Mouse (Mus musculus): ENCODE data around the gene Rrbp1. TPM values are rescaled to one million over a fixed set of nuclear protein-coding genes. Genes with fewer than 3 reads are reported as not detected.

The Rrbp1 gene
- total and polyA plus RNA-seq, 2 experiments from 2014 or later, result 29.9 to 34.4 TPM

- Histone ChIP-seq H3K9ac (replicated peaks; ENCODE audit: low read length) (no peak overlapping the region), H3K27me3 (ENCODE audit: insufficient read depth, low read length) (no peaks in the 10 kb centered on the region), H3K4me1 (ENCODE audit: insufficient read depth, low read length) (no peaks in the 10 kb centered on the region; the same call in 1 of the 2 replicates), H3K36me3 (ENCODE audit: insufficient read depth, low read length) (no peaks in the 10 kb centered on the region), H3K4me2 (ENCODE audit: low read depth, low read length) (no peak overlapping the region), H3K9me3 (ENCODE audit: low read length) (peaks cover 4% of the 10 kb centered on the region; the same call in 1 of the 2 replicates), H3K27ac (peak overlapping the region; percentile 51; the same call in 1 of the 2 replicates), H3K4me3 (ENCODE audit: low read length) (no peak overlapping the region)
- peak; percentile 33 for TF ChIP-seq CTCF (IDR thresholded peaks at IDR 0.05; ENCODE audit: low read depth)
- DNase-seq (ENCODE audit: low spot score) (peak; percentile 34), ATAC-seq (peak; percentile 76)
- WGBS, result 65% methylated on average over 5 of the region's 5 CpGs
These were observed 34.9 kb upstream of the Rrbp1 start for GRCm38 (mm10) chr2:144045756-144046560.

DNA sequence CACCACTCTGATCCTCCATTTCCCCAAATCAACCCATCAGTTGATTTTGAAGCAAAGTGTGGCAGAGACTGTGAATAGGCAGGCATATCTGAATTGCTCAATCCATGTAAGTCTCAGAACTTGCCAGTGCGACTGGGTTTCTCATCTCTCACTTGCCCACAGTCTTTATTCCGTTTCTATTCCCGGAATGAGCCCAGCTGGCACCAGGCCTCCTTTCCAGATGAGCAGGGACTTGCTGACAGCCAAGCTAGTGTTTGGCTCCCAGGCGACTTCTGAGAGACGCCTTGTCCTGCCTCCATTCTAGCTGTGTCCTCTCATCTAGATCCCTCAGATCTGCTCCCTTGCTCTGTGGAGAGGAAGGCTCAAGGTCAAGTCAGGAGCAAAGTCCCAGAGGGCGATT, 33.7 kb upstream of the Rrbp1 start:
- H3K4me1 ChIP-seq (ENCODE audit: insufficient read depth, low read length), result no peaks in the 10 kb centered on the region; the same call in 1 of the 2 replicates
- no peak overlapping the region for H3K4me3 ChIP-seq (ENCODE audit: low read length)
- DNase-seq (ENCODE audit: low spot score) (peak; percentile 26), ATAC-seq (no peak)
- H3K4me2 ChIP-seq (ENCODE audit: low read depth, low read length), result no peak overlapping the region
- no peak for TF ChIP-seq CTCF (IDR thresholded peaks at IDR 0.05; ENCODE audit: low read depth)
- no peaks in the 10 kb centered on the region for H3K27me3 ChIP-seq (ENCODE audit: insufficient read depth, low read length)
- H3K9ac ChIP-seq (replicated peaks; ENCODE audit: low read length), result no peak overlapping the region
- H3K27ac ChIP-seq, result no peak overlapping the region
- WGBS, result 53% methylated on average over 6 of the region's 6 CpGs
- peaks cover 4% of the 10 kb centered on the region; the same call in 1 of the 2 replicates for H3K9me3 ChIP-seq (ENCODE audit: low read length)
- H3K36me3 ChIP-seq (ENCODE audit: insufficient read depth, low read length), result no peaks in the 10 kb centered on the region

DNA sequence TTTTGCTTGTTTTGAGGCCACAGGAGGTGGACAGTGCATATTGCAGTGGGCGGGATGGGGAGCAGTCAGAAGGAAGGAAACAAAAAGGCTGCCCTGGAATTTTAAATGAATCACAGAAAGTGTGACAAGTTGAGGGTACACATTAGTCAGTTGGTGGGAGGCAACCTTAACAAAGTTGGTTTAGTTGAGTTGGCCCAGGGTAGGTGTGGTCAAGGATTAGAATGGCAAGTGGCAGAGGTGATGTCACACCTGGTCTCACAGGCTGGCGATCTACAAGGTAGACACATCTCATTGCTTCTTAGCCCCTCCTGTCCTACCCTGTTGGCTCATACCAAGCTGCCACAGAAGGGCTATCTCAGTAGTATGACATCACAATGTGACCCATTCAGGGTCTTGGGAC, 21.6 kb upstream of the Rrbp1 start, which contains the start of gene Banf2:
TSS of gene Banf2 (plus strand) at position 396 of the 400 bp plus-strand sequence.
- no peak for ATAC-seq

DNA sequence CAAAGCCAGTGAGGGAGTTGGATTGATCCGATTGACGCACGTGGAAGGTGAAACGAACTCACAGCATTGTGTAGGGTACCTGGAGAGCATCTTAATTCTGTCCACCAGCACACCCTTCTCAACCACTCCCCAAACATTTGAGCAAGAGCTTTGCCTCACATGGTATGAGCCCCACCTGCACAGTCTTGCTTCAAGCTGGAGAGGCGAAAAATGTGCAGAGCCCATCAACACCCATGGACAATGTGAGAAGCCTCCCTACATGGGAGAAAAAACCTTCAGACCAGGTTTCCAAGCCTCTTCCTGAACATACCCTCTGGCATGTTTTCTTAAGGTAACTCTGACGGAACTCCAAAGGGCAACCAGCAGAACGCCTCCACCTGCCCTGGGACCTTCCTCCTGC, 19.7 kb upstream of the Rrbp1 start:
- Histone ChIP-seq H3K27ac (no peak overlapping the region), H3K9ac (replicated peaks; ENCODE audit: low read length) (no peak overlapping the region), H3K4me3 (ENCODE audit: low read length) (no peak overlapping the region), H3K27me3 (ENCODE audit: insufficient read depth, low read length) (no peaks in the 10 kb centered on the region), H3K9me3 (ENCODE audit: low read length) (no peaks in the 10 kb centered on the region), H3K4me1 (ENCODE audit: insufficient read depth, low read length) (no peaks in the 10 kb centered on the region), H3K36me3 (ENCODE audit: insufficient read depth, low read length) (no peaks in the 10 kb centered on the region), H3K4me2 (ENCODE audit: low read depth, low read length) (no peak overlapping the region)
- 86% methylated on average over 7 of the region's 7 CpGs for whole genome bisulfite sequencing
- no peak for ATAC-seq
- DNase-seq (ENCODE audit: low spot score), result no peak
- no peak for TF ChIP-seq CTCF (IDR thresholded peaks at IDR 0.05; ENCODE audit: low read depth)

More for the DNA sequence above, 21.6 kb upstream of the Rrbp1 start, which contains the start of gene Banf2:
- no peaks in the 10 kb centered on the region for H3K36me3 ChIP-seq (ENCODE audit: insufficient read depth, low read length)
- DNase-seq (ENCODE audit: low spot score), result no peak
- no peak within 1 kb of the TSS for H3K4me2 ChIP-seq (ENCODE audit: low read depth, low read length)
- no peaks in the 10 kb centered on the region for H3K4me1 ChIP-seq (ENCODE audit: insufficient read depth, low read length)
- H3K27ac ChIP-seq, result no peak within 1 kb of the TSS
- H3K4me3 ChIP-seq (ENCODE audit: low read length), result no peak within 1 kb of the TSS
- H3K9me3 ChIP-seq (ENCODE audit: low read length), result no peaks in the 10 kb centered on the region
- WGBS, result 95% methylated on average over 2 of the region's 2 CpGs
- no peak within 1 kb of the TSS for H3K9ac ChIP-seq (replicated peaks; ENCODE audit: low read length)
- H3K27me3 ChIP-seq (ENCODE audit: insufficient read depth, low read length), result no peaks in the 10 kb centered on the region
- no peak for TF ChIP-seq CTCF (IDR thresholded peaks at IDR 0.05; ENCODE audit: low read depth)

DNA sequence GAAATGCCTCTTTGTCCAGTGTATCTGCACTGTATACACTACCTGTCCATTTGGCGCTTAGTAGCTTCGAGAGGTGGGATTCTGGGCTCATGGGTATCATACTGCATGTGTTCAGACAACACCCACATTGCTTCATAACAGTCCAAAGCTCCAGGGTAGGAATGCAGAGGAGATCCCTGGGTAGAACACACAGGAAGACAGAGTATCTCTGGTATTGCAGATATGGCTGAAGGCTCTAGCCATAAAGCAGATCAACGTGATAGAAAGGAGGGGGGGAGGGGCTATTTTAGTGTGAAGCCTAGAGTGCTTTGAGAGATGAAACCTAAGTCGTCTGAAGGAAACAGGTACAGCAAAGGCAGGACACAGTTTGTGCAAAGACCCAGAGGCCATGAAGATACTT, 15.4 kb upstream of the Rrbp1 start:
- WGBS, result 85% methylated on average over 4 of the region's 4 CpGs
- no peak for ATAC-seq
- Histone ChIP-seq H3K4me3 (ENCODE audit: low read length) (no peak overlapping the region), H3K27me3 (ENCODE audit: insufficient read depth, low read length) (no peaks in the 10 kb centered on the region), H3K9me3 (ENCODE audit: low read length) (no peaks in the 10 kb centered on the region), H3K9ac (replicated peaks; ENCODE audit: low read length) (no peak overlapping the region), H3K27ac (no peak overlapping the region), H3K4me1 (ENCODE audit: insufficient read depth, low read length) (no peaks in the 10 kb centered on the region), H3K36me3 (ENCODE audit: insufficient read depth, low read length) (no peaks in the 10 kb centered on the region), H3K4me2 (ENCODE audit: low read depth, low read length) (no peak overlapping the region)
- no peak for DNase-seq (ENCODE audit: low spot score)
- no peak for TF ChIP-seq CTCF (IDR thresholded peaks at IDR 0.05; ENCODE audit: low read depth)

DNA sequence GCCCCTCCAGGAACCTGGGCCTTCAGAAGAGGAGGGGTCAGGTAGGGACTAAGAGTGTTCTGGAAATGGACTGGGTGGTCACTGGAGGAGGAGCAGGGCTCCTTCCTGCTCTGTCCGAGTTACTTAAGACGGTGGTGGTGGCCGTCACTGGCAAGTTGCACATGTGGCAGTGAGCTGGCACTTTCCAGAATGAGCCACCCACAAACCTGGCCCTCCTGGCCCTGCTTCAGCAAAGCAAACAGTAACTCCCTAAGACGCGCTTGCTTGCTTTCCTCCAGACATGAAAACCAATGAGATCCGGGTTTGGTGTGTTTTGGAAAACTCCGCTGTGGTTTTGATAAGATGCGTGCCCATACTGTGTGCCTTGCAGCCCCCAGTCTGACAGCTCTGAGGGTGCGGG, 14.3 kb upstream of the Rrbp1 start:
- Histone ChIP-seq H3K27ac (no peak overlapping the region), H3K9ac (replicated peaks; ENCODE audit: low read length) (no peak overlapping the region), H3K9me3 (ENCODE audit: low read length) (no peaks in the 10 kb centered on the region), H3K36me3 (ENCODE audit: insufficient read depth, low read length) (no peaks in the 10 kb centered on the region), H3K4me2 (ENCODE audit: low read depth, low read length) (no peak overlapping the region), H3K4me3 (ENCODE audit: low read length) (no peak overlapping the region), H3K27me3 (ENCODE audit: insufficient read depth, low read length) (no peaks in the 10 kb centered on the region), H3K4me1 (ENCODE audit: insufficient read depth, low read length) (no peaks in the 10 kb centered on the region)
- ATAC-seq, result no peak
- TF ChIP-seq CTCF (IDR thresholded peaks at IDR 0.05; ENCODE audit: low read depth), result no peak
- no peak for DNase-seq (ENCODE audit: low spot score)
- 94% methylated on average over 9 of the region's 9 CpGs for WGBS

DNA sequence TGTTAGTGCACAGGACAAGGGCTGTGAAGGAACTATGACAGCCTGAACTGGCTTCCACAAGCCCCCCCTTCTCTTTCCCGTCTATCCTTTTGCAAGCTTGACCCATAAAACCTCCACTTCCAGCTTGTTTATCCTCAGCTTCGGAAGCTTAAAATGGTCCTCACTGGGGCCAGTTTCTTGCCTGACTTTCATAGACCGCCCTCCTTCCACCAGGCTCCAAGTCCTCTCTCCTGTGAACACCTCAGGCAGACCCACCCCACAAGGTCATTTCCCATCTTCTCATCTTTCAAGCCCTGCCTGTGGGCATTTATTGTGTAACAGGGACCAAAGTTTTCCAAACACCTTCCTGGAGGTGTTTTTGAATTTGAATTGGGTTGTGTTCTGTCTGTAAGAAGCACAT, 11.4 kb upstream of the Rrbp1 start:
- 75% methylated on average over 3 of the region's 3 CpGs for WGBS
- no peak for TF ChIP-seq CTCF (IDR thresholded peaks at IDR 0.05; ENCODE audit: low read depth)
- Histone ChIP-seq H3K27ac (no peak overlapping the region), H3K9ac (replicated peaks; ENCODE audit: low read length) (no peak overlapping the region), H3K36me3 (ENCODE audit: insufficient read depth, low read length) (no peaks in the 10 kb centered on the region), H3K4me1 (ENCODE audit: insufficient read depth, low read length) (no peaks in the 10 kb centered on the region), H3K4me2 (ENCODE audit: low read depth, low read length) (no peak overlapping the region), H3K4me3 (ENCODE audit: low read length) (no peak overlapping the region), H3K27me3 (ENCODE audit: insufficient read depth, low read length) (no peaks in the 10 kb centered on the region), H3K9me3 (ENCODE audit: low read length) (no peaks in the 10 kb centered on the region)
- no peak for ATAC-seq
- no peak for DNase-seq (ENCODE audit: low spot score)
